13 mouse cellular contexts compared by ENCODE assay signal in genomic region chr9:48245525-48245924, GRCm38 (mm10).
"Had no signal": no experiment of that assay in that cellular context is flagged by ENCODE, and none has a peak within 500 bp of the region (broad histone marks: within the 10 kb centered on the region; RNA-seq: fewer than 3 reads in every experiment).

No protein-coding gene starts in this region.

- H3K9ac ChIP-seq: limb, embryonic 15.5 days; liver, embryonic 12.5 days; lung, embryonic 14.5 days; neural tube, embryonic 15.5 days had no signal

- H3K4me3 ChIP-seq: layer of hippocampus, adult 2 months; limb, embryonic 15.5 days; liver, embryonic 12.5 days; midbrain, embryonic 10.5 days; myocyte; neural tube, embryonic 15.5 days had no signal

- ATAC-seq: liver, embryonic 12.5 days had no signal

- H3K4me1 ChIP-seq: limb, embryonic 15.5 days; liver, embryonic 12.5 days had no signal

- H3K27me3 ChIP-seq: limb, embryonic 15.5 days; liver, embryonic 12.5 days; neural tube, embryonic 15.5 days had no signal

- H3K27ac ChIP-seq: layer of hippocampus, adult 2 months; limb, embryonic 15.5 days; liver, embryonic 12.5 days; midbrain, embryonic 10.5 days; neural tube, embryonic 15.5 days; stomach, postnatal 0 days had no signal

- H3K4me2 ChIP-seq: limb, embryonic 15.5 days; liver, embryonic 12.5 days; lung, embryonic 14.5 days; neural tube, embryonic 15.5 days had no signal

- DNase-seq: kidney, postnatal 10 days; kidney, postnatal 4 days; lung, embryonic 14.5 days; lung, postnatal 10 days; lung, postnatal 4 days; thymus, postnatal 4 days had no signal

- H3K9me3 ChIP-seq: limb, embryonic 15.5 days; liver, embryonic 12.5 days; midbrain, embryonic 10.5 days; neural tube, embryonic 15.5 days had no signal

- H3K36me3 ChIP-seq: limb, embryonic 15.5 days; liver, embryonic 12.5 days; midbrain, embryonic 10.5 days; neural tube, embryonic 15.5 days had no signal
